Mouse (Mus musculus) adrenal gland (tissue): ENCODE data around the gene Adgre1.

Source experiments
- intact Hi-C: fragments of 180-260 bp; cut with DNase I; formaldehyde crosslinking; loops from one replicate; pipeline ENCODE4 v1.15.1; 2025
- long read RNA-seq, 2 experiments: library from polyadenylated mRNA; unstranded; transcript quantifications; one replicate each; pipeline ENCODE4 v2.0.0; 2020; ENCODE audit warnings: borderline replicate concordance in 1 of 2; ENCODE audit not compliant: insufficient replicate concordance in 1 of 2

Gene Adgre1
- long read RNA-seq, experiment 1, transcript Adgre1-202 (22 exons, 3,238 nt), result major isoform, 10 of 14 reads
- long read RNA-seq, experiment 1, partial matches to known transcripts, result 2 of 14 reads
- long read RNA-seq, experiment 1, other reads (novel, unspliced or antisense), result 2 of 14 reads
- long read RNA-seq, experiment 2, transcript Adgre1-202 (22 exons, 3,238 nt), result major isoform, 8 of 11 reads
- long read RNA-seq, experiment 2, partial matches to known transcripts, result 2 of 11 reads
- long read RNA-seq, experiment 2, other reads (novel, unspliced or antisense), result 1 of 11 reads

GRCm38 (mm10) chr17:57358441-57358840, at the start of gene Adgre1:
Gene Adgre1 (plus strand): TSS chr17:57358691.
- intact Hi-C loops, result no loop called here

DNA sequence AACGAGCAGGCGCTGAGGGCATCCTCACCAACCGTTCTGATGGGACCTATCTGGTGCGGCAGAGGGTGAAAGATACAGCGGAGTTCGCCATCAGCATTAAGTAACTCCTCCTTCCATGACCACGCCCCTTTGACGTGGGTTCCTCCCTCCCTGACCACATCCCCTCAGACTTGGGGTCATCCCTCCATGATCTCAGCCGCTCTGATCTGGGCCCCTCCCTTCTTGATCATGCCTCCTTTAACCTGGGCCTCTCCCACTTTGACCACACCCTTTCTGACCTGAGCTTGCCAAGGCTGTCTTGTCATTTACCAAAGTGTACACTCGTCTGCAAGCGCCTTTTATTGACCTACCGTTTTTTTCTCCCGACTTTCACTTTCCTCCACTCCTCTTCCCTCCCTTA, 46.7 kb upstream of the Adgre1 start:
- intact Hi-C loops, result no loop called here

DNA sequence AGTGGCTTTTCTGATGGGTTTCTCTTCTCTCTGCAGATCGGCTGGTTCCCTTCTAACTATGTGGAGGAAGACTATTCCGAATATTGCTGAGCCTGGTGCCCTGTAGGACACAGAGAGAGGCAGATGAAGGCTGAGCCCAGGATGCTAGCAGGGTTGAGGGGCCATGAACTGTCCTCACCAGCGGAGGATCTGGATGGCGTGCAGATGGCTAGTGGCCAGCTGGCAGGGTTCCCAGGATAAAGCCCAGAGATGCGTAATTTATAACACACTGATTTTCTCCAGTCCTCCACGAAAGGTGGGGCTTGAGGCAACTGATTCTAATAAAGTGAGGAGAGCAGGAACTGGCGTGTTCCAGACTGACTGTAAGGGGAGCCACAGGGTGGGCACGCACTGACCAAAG, 30.9 kb upstream of the Adgre1 start:
- intact Hi-C loops, result no loop called here

- intact Hi-C loops, result no loop called here
Measured at GRCm38 (mm10) chr17:57328944-57329343, 29.5 kb upstream of the Adgre1 start.

DNA sequence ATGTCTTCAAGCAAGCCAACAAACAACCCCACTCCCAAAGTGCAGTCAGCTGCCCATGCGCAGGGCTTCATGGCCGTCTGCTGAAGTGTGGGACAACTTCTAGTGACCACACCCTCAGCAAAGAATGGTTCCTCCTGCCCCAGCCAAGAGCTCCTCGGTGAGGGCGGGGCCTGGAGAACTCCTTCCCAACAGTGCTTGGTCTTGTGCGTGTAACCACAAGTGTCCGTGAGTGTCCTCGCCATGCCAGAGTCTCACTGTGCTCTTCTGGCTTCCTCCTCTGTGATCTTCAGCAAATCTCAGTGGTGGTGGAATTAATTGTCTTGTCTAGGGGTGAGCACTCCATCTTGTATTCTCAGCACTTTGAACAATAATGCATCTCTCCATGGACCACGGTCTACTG, 27.5 kb upstream of the Adgre1 start:
- intact Hi-C loops, result loop anchor here (5.0 to 10.0 kb wide), 2 partner anchors 234 to 336 kb away; partner anchors contain the start of genes Alkbh7 and Clpp

- intact Hi-C loops, result loop anchor here (5.0 to 10.0 kb wide), 2 partner anchors 235 to 337 kb away; partner anchors contain the start of genes Alkbh7 and Clpp
Measured at GRCm38 (mm10) chr17:57332241-57332640, 26.2 kb upstream of the Adgre1 start.

- intact Hi-C loops, result loop anchor here (2.0 to 10.0 kb wide), 4 partner anchors 57 to 339 kb away; partner anchors contain the start of genes Alkbh7 and Clpp
Measured at GRCm38 (mm10) chr17:57334001-57334760, 24.3 kb upstream of the Adgre1 start.

- intact Hi-C loops, result loop anchor here (1.0 to 10.0 kb wide), 5 partner anchors 58 to 340 kb away; partner anchors contain the start of genes Alkbh7, Clpp and Gpr108
Measured at GRCm38 (mm10) chr17:57334761-57335150, 23.7 kb upstream of the Adgre1 start.

DNA sequence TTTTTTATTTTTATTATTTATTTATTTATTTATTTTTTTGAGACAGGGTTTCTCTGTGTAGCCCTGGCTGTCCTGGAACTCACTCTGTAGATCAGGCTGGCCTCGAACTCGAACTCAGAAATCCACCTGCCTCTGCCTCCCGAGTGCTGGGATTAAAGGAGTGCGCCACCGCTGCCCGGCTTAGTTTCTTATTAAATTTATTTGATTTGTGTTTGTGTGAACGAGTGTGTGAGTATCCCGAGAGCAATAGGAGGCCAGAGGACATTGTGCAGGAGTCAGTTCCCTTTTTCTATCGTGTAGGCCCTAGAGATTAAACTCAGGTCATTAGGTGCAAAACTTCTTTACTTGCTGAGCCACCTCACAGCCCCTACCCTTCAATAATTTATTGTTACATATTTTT, 23.3 kb upstream of the Adgre1 start:
- intact Hi-C loops, result loop anchor here (1.0 to 10.0 kb wide), 4 partner anchors 58 to 340 kb away; partner anchors contain the start of genes Alkbh7, Clpp and Gpr108

- intact Hi-C loops, result loop anchor here (1.0 to 10.0 kb wide), 4 partner anchors 59 to 341 kb away; partner anchors contain the start of genes Alkbh7, Clpp and Gpr108
Measured at GRCm38 (mm10) chr17:57335673-57336303, 22.7 kb upstream of the Adgre1 start.

DNA sequence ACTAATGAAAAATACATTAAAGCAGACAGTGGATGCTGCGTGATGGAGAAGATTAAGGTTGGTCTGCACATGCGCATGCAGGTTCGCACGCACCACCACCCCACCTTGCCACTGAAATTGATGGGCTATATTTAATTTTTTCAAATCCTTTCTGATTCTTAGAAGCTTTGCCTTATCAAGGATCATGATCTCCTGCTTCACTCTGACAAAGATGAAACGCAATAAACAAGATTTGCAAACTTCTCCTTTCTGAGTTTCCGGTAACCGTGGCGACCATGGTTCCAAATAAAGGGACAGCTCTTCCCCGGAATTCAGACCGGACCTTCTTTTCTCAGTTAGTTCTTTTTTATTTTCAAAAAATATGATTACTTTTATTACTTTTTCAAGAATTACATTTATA, 20.5 kb upstream of the Adgre1 start:
- intact Hi-C loops, result loop anchor here (10.0 kb wide), 1 partner anchor 343 kb away; the partner anchor contains the start of genes Alkbh7 and Clpp

DNA sequence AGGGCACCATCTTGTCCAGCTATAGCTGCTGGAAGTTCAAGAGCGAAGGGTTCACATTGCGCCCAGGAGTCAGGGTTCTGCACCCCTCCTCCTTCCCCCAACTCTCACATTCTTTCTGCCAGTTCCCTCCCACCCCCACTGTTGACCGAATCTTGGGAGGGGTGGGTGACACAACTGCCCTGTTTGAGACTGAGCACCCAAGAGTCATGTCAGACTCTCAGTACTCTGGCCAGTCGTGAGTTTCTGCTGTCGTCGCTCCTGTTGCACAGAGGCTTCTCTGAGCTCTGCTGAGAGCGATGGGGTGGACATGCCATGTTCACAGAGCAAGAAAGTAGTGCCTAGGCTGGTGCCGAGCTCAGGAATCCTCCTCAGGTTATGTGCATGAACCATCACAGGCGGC, 19.2 kb upstream of the Adgre1 start:
- intact Hi-C loops, result loop anchor here (10.0 kb wide), 1 partner anchor 344 kb away; the partner anchor contains the start of genes Alkbh7 and Clpp

- intact Hi-C loops, result no loop called here
Measured at GRCm38 (mm10) chr17:57341568-57341967, 16.9 kb upstream of the Adgre1 start.

- intact Hi-C loops, result no loop called here
Measured at GRCm38 (mm10) chr17:57344029-57344707, 14.3 kb upstream of the Adgre1 start.

GRCm38 (mm10) chr17:57347017-57347416, 11.5 kb upstream of the Adgre1 start:
- intact Hi-C loops, result no loop called here

GRCm38 (mm10) chr17:57347781-57348180, 10.7 kb upstream of the Adgre1 start:
- intact Hi-C loops, result no loop called here

DNA sequence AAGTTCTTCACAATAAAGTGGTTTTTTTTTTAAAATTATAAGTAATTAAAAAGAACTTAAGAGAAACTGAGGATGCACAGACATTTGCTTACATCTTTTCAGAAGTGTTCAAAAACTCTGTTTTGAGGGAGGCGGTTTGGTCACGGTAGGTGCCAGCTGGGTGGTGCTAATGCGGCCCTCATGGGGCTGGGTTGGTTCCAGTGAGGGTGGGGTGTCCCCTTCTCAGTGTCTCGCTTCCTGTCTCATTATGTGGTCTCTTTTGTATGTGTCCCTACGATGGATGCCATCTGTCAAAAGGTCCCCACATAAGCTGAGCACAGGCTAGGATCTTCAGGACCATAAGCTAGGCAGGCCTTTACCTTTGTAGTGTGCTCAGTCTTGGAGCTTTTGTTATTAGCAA, 9.4 kb upstream of the Adgre1 start:
- intact Hi-C loops, result no loop called here

GRCm38 (mm10) chr17:57350212-57350611, 8.3 kb upstream of the Adgre1 start:
- intact Hi-C loops, result no loop called here

GRCm38 (mm10) chr17:57351107-57351506, 7.4 kb upstream of the Adgre1 start:
- intact Hi-C loops, result no loop called here

GRCm38 (mm10) chr17:57359485-57360241, 1.2 kb downstream of the Adgre1 start:
- intact Hi-C loops, result no loop called here
